Mouse (Mus musculus) neural tube, embryonic 15.5 days (tissue): ENCODE data around the gene Pgf. TPM values are rescaled to one million over a fixed set of nuclear protein-coding genes. Genes with fewer than 3 reads are reported as not detected.

ENCODE experiments used
- polyA plus RNA-seq: library from polyadenylated mRNA; unstranded; fragments of >200 nt; fragmentation: Nextera tagmentation; extraction: Ambion mirVana; gene quantifications from 2 replicates; pipeline ENCODE4 v1.2.1, GENCODE M21; 2015

The Pgf gene
- polyA plus RNA-seq, 1 experiment from 2014 or later, result 11.1 TPM

Other genes with a start within 250 kb of the Pgf start
- 83.3 and 94.9 TPM in 2 replicates for gene Fcf1, start 206.9 kb downstream of the Pgf start, polyA plus RNA-seq
- gene Arel1, start 206.9 kb downstream of the Pgf start, polyA plus RNA-seq, result 28.1 and 29.6 TPM in 2 replicates
- 31.5 and 31.8 TPM in 2 replicates for gene Ylpm1, start 181.5 kb downstream of the Pgf start, polyA plus RNA-seq
- gene Prox2, start 67.0 kb downstream of the Pgf start, polyA plus RNA-seq, result 1.4 and 1.5 TPM in 2 replicates
- gene Dlst, start 67.0 kb downstream of the Pgf start, polyA plus RNA-seq, result 117 and 123 TPM in 2 replicates
- gene Rps6kl1, start 26.5 kb downstream of the Pgf start, polyA plus RNA-seq, result 31.0 and 37.0 TPM in 2 replicates
- 74.5 and 85.5 TPM in 2 replicates for gene Eif2b2, start 41.7 kb upstream of the Pgf start, polyA plus RNA-seq
- 8.5 and 9.0 TPM in 2 replicates for gene Mlh3, start 92.8 kb upstream of the Pgf start, polyA plus RNA-seq
- gene Acyp1, start 110.6 kb upstream of the Pgf start, polyA plus RNA-seq, result 53.3 and 53.5 TPM in 2 replicates
- gene Zc2hc1c, start 110.8 kb upstream of the Pgf start, polyA plus RNA-seq, result 1.4 TPM in 2 replicates
- gene Nek9, start 161.6 kb upstream of the Pgf start, polyA plus RNA-seq, result 9.5 and 12.2 TPM in 2 replicates
- 212 and 223 TPM in 2 replicates for gene Tmed10, start 197.1 kb upstream of the Pgf start, polyA plus RNA-seq